Mouse (Mus musculus) ES-Bruce4 (cell line): ENCODE measurements around the gene Olfml2a.

ENCODE experiments used
- CTCF ChIP-seq: IDR thresholded peaks from one replicate; pipeline ENCODE4 v1.8.1; 2011; ENCODE audit warnings: low read depth, low read length
- EP300 ChIP-seq: IDR thresholded peaks from 2 replicates; pipeline ENCODE4 v1.6.1; 2011; ENCODE audit warnings: low read depth, low read length; ENCODE audit not compliant: insufficient read depth

GRCm38 (mm10) chr2:39011971-39012370, 80.2 kb downstream of the Olfml2a start:
- TF ChIP-seq EP300 (no peak), CTCF (no peak)
